Mouse (Mus musculus) small intestine, adult 2 months (tissue): ENCODE results near the gene Kcnd2. TPM values are rescaled to one million over a fixed set of nuclear protein-coding genes. Genes with fewer than 3 reads are reported as not detected.

Experiments used
- H3K27ac ChIP-seq: fragments of 200-500 bp; 2 replicates; pipeline ENCODE4 v1.5.1; 2012; ENCODE audit warnings: low read depth, low read length, control low read depth, inconsistent platforms; ENCODE audit not compliant: insufficient read depth
- H3K27me3 ChIP-seq: fragments of 200-500 bp; 2 replicates; pipeline ENCODE4 v1.6.1; 2012; ENCODE audit warnings: mild to moderate bottlenecking, moderate library complexity, low read length, inconsistent platforms; ENCODE audit not compliant: control insufficient read depth, insufficient read depth
- H3K36me3 ChIP-seq: fragments of 200-500 bp; 2 replicates; pipeline ENCODE4 v1.6.1; 2012; ENCODE audit warnings: mild to moderate bottlenecking, low read length, control low read depth, inconsistent platforms; ENCODE audit not compliant: control insufficient read depth, insufficient read depth
- H3K4me1 ChIP-seq: fragments of 200-500 bp; 2 replicates; pipeline ENCODE4 v1.6.1; 2012; ENCODE audit warnings: low read length, inconsistent platforms, mixed read lengths; ENCODE audit not compliant: control insufficient read depth, insufficient read depth, insufficient read length
- H3K4me3 ChIP-seq: fragments of 200-500 bp; 2 replicates; pipeline ENCODE4 v1.5.1; 2012; ENCODE audit warnings: low read depth, mild to moderate bottlenecking, control low read depth, inconsistent platforms, low read length, moderate library complexity
- CTCF ChIP-seq: fragments of 200-500 bp; IDR thresholded peaks from 2 replicates; pipeline ENCODE4 v1.5.1; 2012; ENCODE audit warnings: low read depth, mild to moderate bottlenecking, control low read depth, inconsistent platforms, low read length, moderate library complexity, mixed read lengths; ENCODE audit not compliant: insufficient replicate concordance, insufficient read length; ENCODE audit errors: extremely low read depth
- POLR2A ChIP-seq: fragments of 200-500 bp; IDR thresholded peaks from 2 replicates; pipeline ENCODE4 v1.6.1; 2012; ENCODE audit warnings: low read depth, mild to moderate bottlenecking, control low read depth, inconsistent platforms, low read length, moderate library complexity
- WGBS: fragments of 180-500 bp; shearing (Covaris S2); methylation state at CpG from one replicate; pipeline ENCODE4 v1.1.7; 2018; 5-methylcytosine and 5-hydroxymethylcytosine counted together
- polyA plus RNA-seq: library from polyadenylated mRNA; depleted of rRNA; stranded (reverse); fragments of >200 nt; gene quantifications from 2 replicates; pipeline ENCODE4 v1.2.3, GENCODE M21; 2012

Gene Kcnd2
- polyA plus RNA-seq, 1 experiment: 0.06 TPM

DNA sequence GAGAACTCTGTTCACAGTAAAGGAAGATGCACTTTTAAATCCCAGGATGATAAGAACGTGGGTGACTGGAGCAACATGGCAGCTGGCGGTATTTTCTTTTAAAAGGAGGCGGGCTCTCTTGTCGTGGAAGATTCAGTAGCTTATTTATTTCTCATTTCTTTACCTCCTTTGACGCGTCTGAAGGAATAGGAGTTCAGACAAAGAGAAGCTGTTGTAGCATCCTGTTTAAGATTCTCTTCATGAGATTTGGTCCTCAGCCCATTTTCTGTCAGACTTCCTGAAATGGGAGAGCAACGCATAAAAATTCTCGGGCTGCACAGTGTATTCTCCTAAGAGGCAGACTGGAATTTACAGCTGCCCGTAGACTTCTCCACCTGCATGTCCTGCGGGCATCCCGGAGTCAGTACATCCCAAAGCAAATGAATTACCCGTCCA is 552.5 kb downstream of the Kcnd2 start:
- no peak for TF ChIP-seq POLR2A
- no peak for TF ChIP-seq CTCF
- 86% methylated on average over 12 of the region's 12 CpGs for WGBS
- no peak overlapping the region for H3K4me3 ChIP-seq
- no peaks in the 10 kb centered on the region for H3K4me1 ChIP-seq
- H3K36me3 ChIP-seq: no peaks in the 10 kb centered on the region
- no peaks in the 10 kb centered on the region for H3K27me3 ChIP-seq
- no peak overlapping the region for H3K27ac ChIP-seq

DNA sequence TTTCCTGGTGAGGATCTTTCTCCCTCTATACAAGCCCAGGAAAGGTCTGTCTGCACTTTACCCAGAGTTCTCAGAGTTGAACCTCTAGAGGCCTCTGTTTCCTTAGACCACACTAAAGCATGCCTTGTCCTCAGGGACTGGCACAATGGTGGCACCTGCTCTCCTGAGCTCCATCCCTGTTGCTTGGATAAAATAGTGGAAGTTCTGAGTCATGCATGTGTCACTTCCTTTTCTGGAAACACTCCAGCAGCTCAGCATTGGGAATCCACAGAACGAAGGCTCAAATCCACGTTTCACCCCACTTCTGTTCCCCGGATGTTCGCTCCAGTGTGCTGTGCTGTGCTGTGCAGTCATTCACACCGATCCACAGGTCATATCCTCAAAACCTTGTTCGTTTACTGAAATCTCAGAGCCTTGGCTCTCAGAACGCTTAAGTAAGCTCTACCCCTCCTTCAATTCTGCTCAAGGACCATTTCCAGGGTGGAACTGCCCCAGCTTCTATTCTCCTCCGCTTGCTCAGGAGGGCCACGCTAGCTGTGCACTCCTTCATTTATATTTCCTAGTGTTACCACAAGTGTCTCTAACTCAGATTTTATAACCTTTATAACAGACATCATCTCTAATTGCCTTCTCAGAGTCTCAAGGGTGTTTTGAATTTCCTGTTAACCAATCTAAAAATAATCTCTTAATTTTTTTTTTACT is 553.6 kb downstream of the Kcnd2 start:
- Histone ChIP-seq H3K4me1 (no peaks in the 10 kb centered on the region), H3K27ac (no peak overlapping the region), H3K36me3 (no peaks in the 10 kb centered on the region), H3K4me3 (no peak overlapping the region), H3K27me3 (no peaks in the 10 kb centered on the region)
- no peak for TF ChIP-seq POLR2A
- no peak for TF ChIP-seq CTCF
- 47% methylated on average over 9 of the region's 9 CpGs for WGBS

- Histone ChIP-seq H3K27ac (no peak overlapping the region), H3K36me3 (no peaks in the 10 kb centered on the region), H3K27me3 (no peaks in the 10 kb centered on the region), H3K4me1 (no peaks in the 10 kb centered on the region), H3K4me3 (no peak overlapping the region)
- WGBS: 28% methylated on average over 1 of the region's 1 CpGs
- TF ChIP-seq POLR2A: no peak
- no peak for TF ChIP-seq CTCF
These were observed 554.1 kb downstream of the Kcnd2 start for GRCm38 (mm10) chr6:21769447-21769809.

DNA sequence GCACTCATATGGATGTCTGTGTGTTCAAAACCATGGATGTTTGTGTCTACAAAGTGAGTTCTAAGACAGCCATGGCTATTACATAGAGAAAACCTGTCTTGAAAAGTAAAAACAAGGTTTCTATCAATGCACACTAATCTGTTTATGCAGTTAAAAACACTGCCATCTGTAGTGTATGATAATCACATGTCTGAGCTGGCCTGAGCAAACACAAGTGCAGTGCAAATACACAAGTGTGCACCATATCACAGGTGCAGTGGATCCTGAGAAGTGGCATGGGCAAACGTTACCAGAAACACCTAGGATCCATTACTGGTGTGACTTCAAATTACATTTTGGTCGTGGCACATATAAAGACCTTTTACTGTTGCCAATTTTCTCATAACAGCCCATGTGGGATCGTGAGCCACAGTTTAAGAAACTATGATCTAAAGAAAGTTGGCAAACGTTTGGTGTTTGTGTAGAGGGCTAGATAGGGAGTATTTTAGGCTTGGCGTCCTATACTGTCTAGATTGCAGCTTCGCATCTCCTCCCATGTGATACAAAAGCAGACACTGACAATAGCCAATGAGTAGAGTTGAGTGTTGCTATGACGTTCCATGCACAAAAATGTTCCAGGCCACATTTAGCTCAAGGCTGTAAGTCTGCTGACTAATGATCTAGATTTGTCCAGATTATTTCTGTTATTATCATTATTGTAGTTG is 559.1 kb downstream of the Kcnd2 start:
- TF ChIP-seq POLR2A (no peak), CTCF (no peak)
- WGBS: 76% methylated on average over 7 of the region's 7 CpGs

More for the DNA sequence above, 559.1 kb downstream of the Kcnd2 start:
- H3K4me3 ChIP-seq: no peak overlapping the region
- no peaks in the 10 kb centered on the region for H3K27me3 ChIP-seq
- no peak overlapping the region for H3K27ac ChIP-seq
- H3K36me3 ChIP-seq: no peaks in the 10 kb centered on the region
- no peaks in the 10 kb centered on the region for H3K4me1 ChIP-seq
